Mouse (Mus musculus) MEL (cell line): ENCODE measurements around the gene Nrg4.

ENCODE experiments used
- CHD2 ChIP-seq: IDR thresholded peaks from 2 replicates; pipeline ENCODE4 v1.6.1; 2011; ENCODE audit warnings: low read length, improper control_type of control experiment
- CTCF ChIP-seq, 3 experiments: IDR thresholded peaks in 2 of 3; conservative IDR thresholded peaks in 1 of 3; 2 replicates each; pipeline ENCODE4 v1.5.1; 2011 to 2012; ENCODE audit warnings: low read length in 3 of 3, low read depth in 2 of 3, mild to moderate bottlenecking in 2 of 3, improper control_type of control experiment in 1 of 3, inconsistent platforms in 1 of 3, mixed read lengths in 1 of 3, moderate library complexity in 1 of 3; ENCODE audit not compliant: control insufficient read depth in 1 of 3, insufficient read depth in 1 of 3, poor library complexity in 1 of 3, severe bottlenecking in 1 of 3
- ETS1 ChIP-seq: IDR thresholded peaks from 2 replicates; pipeline ENCODE4 v1.6.1; 2012; ENCODE audit warnings: low read depth, mild to moderate bottlenecking, inconsistent platforms, low read length, improper control_type of control experiment, moderate library complexity
- HCFC1 ChIP-seq: IDR thresholded peaks from 2 replicates; pipeline ENCODE4 v1.6.1; 2012; ENCODE audit warnings: low read depth, mild to moderate bottlenecking, inconsistent platforms, low read length, improper control_type of control experiment, moderate library complexity
- MAFK ChIP-seq: IDR thresholded peaks from 2 replicates; pipeline ENCODE4 v1.6.1; 2011; ENCODE audit warnings: low read depth, mild to moderate bottlenecking, low read length, improper control_type of control experiment, borderline replicate concordance
- MEF2A ChIP-seq: IDR thresholded peaks from 2 replicates; pipeline ENCODE4 v1.6.1; 2014; ENCODE audit warnings: low read depth, mild to moderate bottlenecking, inconsistent platforms, low read length, improper control_type of control experiment; ENCODE audit not compliant: poor library complexity, insufficient replicate concordance, severe bottlenecking; ENCODE audit errors: extremely low read depth
- MYC ChIP-seq: IDR thresholded peaks from 2 replicates; pipeline ENCODE4 v1.6.1; 2011; ENCODE audit warnings: low read depth, mild to moderate bottlenecking, low read length, improper control_type of control experiment, moderate library complexity
- NRF1 ChIP-seq: IDR thresholded peaks from 2 replicates; pipeline ENCODE4 v1.6.1; 2014; ENCODE audit warnings: low read depth, mild to moderate bottlenecking, inconsistent platforms, low read length, improper control_type of control experiment, moderate library complexity; ENCODE audit not compliant: poor library complexity, insufficient read depth, severe bottlenecking
- POLR2A ChIP-seq, 2 experiments: IDR thresholded peaks; 2 replicates each; pipeline ENCODE4 v1.6.1; 2011 to 2012; ENCODE audit warnings: low read length in 2 of 2, mild to moderate bottlenecking in 2 of 2, control low read depth in 1 of 2, improper control_type of control experiment in 1 of 2, low read depth in 1 of 2, moderate library complexity in 1 of 2; ENCODE audit not compliant: control insufficient read depth in 1 of 2, insufficient read depth in 1 of 2, poor library complexity in 1 of 2
- POLR2AphosphoS2 ChIP-seq: IDR thresholded peaks from 2 replicates; pipeline ENCODE4 v1.6.1; 2011; ENCODE audit warnings: low read length, improper control_type of control experiment
- TCF12 ChIP-seq: IDR thresholded peaks from 2 replicates; pipeline ENCODE4 v1.6.1; 2014; ENCODE audit warnings: low read depth, mild to moderate bottlenecking, inconsistent platforms, low read length, improper control_type of control experiment, moderate library complexity
- UBTF ChIP-seq: IDR thresholded peaks from 2 replicates; pipeline ENCODE4 v1.6.1; 2012; ENCODE audit warnings: low read depth, mild to moderate bottlenecking, inconsistent platforms, low read length, improper control_type of control experiment, moderate library complexity, borderline replicate concordance; ENCODE audit not compliant: insufficient read depth
- USF1 ChIP-seq: IDR thresholded peaks from 2 replicates; pipeline ENCODE4 v1.6.1; 2014; ENCODE audit warnings: low read depth, mild to moderate bottlenecking, inconsistent platforms, low read length, improper control_type of control experiment, moderate library complexity
- ZNF384 ChIP-seq: IDR thresholded peaks from 2 replicates; pipeline ENCODE4 v1.6.1; 2012; ENCODE audit warnings: low read depth, mild to moderate bottlenecking, inconsistent platforms, low read length, improper control_type of control experiment

DNA sequence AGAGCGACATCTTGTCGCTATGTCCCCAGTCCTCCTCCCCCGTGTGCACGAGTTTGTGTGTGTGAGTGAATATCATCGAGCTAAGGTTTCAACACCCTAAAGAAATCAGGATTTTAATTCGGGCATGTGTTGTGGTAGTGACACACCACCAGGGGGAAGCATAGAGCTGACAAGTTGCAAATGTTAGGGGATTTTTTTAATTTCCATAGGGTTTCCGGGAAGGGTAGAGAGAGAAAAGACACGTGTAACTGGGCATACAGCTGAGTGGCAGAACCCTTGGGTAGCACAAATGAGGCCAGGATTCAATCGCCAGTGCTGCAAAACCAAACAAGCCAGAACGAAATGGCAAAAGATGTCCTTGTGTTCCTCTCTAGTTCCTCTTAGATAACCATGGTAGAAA is 2.1 kb downstream of the Nrg4 start:
- TF ChIP-seq USF1 (no peak), MEF2A (no peak), NRF1 (no peak), TCF12 (no peak), ZNF384 (no peak), ETS1 (no peak), POLR2A (IDR thresholded peaks at IDR 0.05; ENCODE audit: control insufficient read depth in 1 of 2, insufficient read depth in 1 of 2, low read depth in 1 of 2, low read length in 2 of 2, poor library complexity in 1 of 2) (no peak), MYC (no peak), CHD2 (no peak), HCFC1 (no peak), POLR2AphosphoS2 (no peak), CTCF (IDR thresholded peaks at IDR 0.05 in 2 of 3, conservative IDR thresholded peaks at IDR 0.05 in 1 of 3; ENCODE audit: control insufficient read depth in 1 of 3, insufficient read depth in 1 of 3, low read depth in 2 of 3, low read length in 3 of 3, poor library complexity in 1 of 3, severe bottlenecking in 1 of 3) (peak in 2 of 3 experiments; percentile 33 to 40; a peak in 4 of 6 replicates), UBTF (no peak), MAFK (no peak)
